Mouse (Mus musculus) CH12.LX (cell line): ENCODE results near the gene Cers5. TPM values are rescaled to one million over a fixed set of nuclear protein-coding genes. Genes with fewer than 3 reads are reported as not detected.

Experiments
- DNase-seq: peaks from one replicate; pipeline ENCODE4 v3.0.0-alpha.2; 2013; ENCODE audit errors: extremely low read depth
- H3K27ac ChIP-seq: 2 replicates; pipeline ENCODE4 v1.5.1; 2012; ENCODE audit warnings: low read depth, mild to moderate bottlenecking, control low read depth, moderate library complexity; ENCODE audit not compliant: insufficient read depth
- H3K27me3 ChIP-seq: replicated peaks from 2 replicates; pipeline ENCODE3; 2012; ENCODE audit warnings: inconsistent platforms
- H3K36me3 ChIP-seq, 2 experiments: replicated peaks in 1 of 2; 2 replicates each; pipeline versions ENCODE3 to v1.6.1; 2012; ENCODE audit warnings: inconsistent platforms in 1 of 2, low read length in 1 of 2, mild to moderate bottlenecking in 1 of 2, mixed read lengths in 1 of 2, moderate library complexity in 1 of 2; ENCODE audit not compliant: control insufficient read depth in 1 of 2, insufficient read depth in 1 of 2
- H3K4me1 ChIP-seq, 2 experiments: 2 replicates each; pipeline ENCODE4 v1.6.1; 2012; ENCODE audit warnings: inconsistent platforms in 1 of 2, moderate library complexity in 1 of 2; ENCODE audit not compliant: insufficient read depth in 2 of 2, control insufficient read depth in 1 of 2
- H3K4me2 ChIP-seq: 2 replicates; pipeline ENCODE4 v1.6.1; 2012; ENCODE audit warnings: low read depth, mild to moderate bottlenecking, control low read depth; ENCODE audit not compliant: poor library complexity, insufficient read depth, severe bottlenecking
- H3K4me3 ChIP-seq, 3 experiments: fragments of 150-350 bp in 1 of 3; sonication (generic) in 1 of 3; replicated peaks in 1 of 3; 2 replicates each; pipeline versions ENCODE3 to v1.5.1; 2011 to 2012; ENCODE audit warnings: low read depth in 2 of 3, low read length in 2 of 3, mild to moderate bottlenecking in 2 of 3, moderate library complexity in 2 of 3, control low read depth in 1 of 3, improper control_type of control experiment in 1 of 3, inconsistent platforms in 1 of 3, mixed read lengths in 1 of 3; ENCODE audit not compliant: poor library complexity in 1 of 3
- H3K79me2 ChIP-seq: replicated peaks from 2 replicates; pipeline ENCODE4 v1.6.1; 2012; ENCODE audit warnings: mild to moderate bottlenecking, moderate library complexity; ENCODE audit not compliant: control insufficient read depth, poor library complexity, insufficient read depth, severe bottlenecking; ENCODE audit errors: extremely low read depth
- H3K9ac ChIP-seq: 2 replicates; pipeline ENCODE4 v1.6.1; 2012; ENCODE audit warnings: low read depth, mild to moderate bottlenecking, control low read depth, moderate library complexity; ENCODE audit not compliant: insufficient read depth
- H3K9me3 ChIP-seq: replicated peaks from 2 replicates; pipeline ENCODE3; 2012; ENCODE audit warnings: low read length, inconsistent platforms, mixed read lengths
- CHD1 ChIP-seq: IDR thresholded peaks from 2 replicates; pipeline ENCODE4 v1.6.1; 2012; ENCODE audit warnings: low read depth, low read length, improper control_type of control experiment, inconsistent platforms
- ELF1 ChIP-seq: IDR thresholded peaks from 2 replicates; pipeline ENCODE4 v1.6.1; 2014; ENCODE audit warnings: low read depth, mild to moderate bottlenecking, inconsistent platforms, low read length, improper control_type of control experiment
- EP300 ChIP-seq: IDR thresholded peaks from 2 replicates; pipeline ENCODE4 v1.6.1; 2011; ENCODE audit warnings: low read length, improper control_type of control experiment
- ETS1 ChIP-seq: conservative IDR thresholded peaks from 2 replicates; pipeline ENCODE4 v1.6.1; 2012; ENCODE audit warnings: low read depth, mild to moderate bottlenecking, inconsistent platforms, low read length, improper control_type of control experiment, moderate library complexity
- GABPA ChIP-seq: IDR thresholded peaks from 2 replicates; pipeline ENCODE4 v1.6.1; 2012; ENCODE audit warnings: low read depth, low read length, improper control_type of control experiment, inconsistent platforms; ENCODE audit not compliant: insufficient replicate concordance
- IRF4 ChIP-seq: IDR thresholded peaks from 2 replicates; pipeline ENCODE4 v1.6.1; 2014; ENCODE audit warnings: low read depth, mild to moderate bottlenecking, inconsistent platforms, low read length, improper control_type of control experiment
- MAFK ChIP-seq: IDR thresholded peaks from 2 replicates; pipeline ENCODE4 v1.6.1; 2011; ENCODE audit warnings: low read length, improper control_type of control experiment; ENCODE audit not compliant: insufficient replicate concordance
- MEF2A ChIP-seq: IDR thresholded peaks from 2 replicates; pipeline ENCODE4 v1.6.1; 2014; ENCODE audit warnings: low read depth, mild to moderate bottlenecking, inconsistent platforms, low read length, improper control_type of control experiment, borderline replicate concordance
- MXI1 ChIP-seq: IDR thresholded peaks from 2 replicates; pipeline ENCODE4 v1.6.1; 2011; ENCODE audit warnings: mild to moderate bottlenecking, low read depth, low read length, improper control_type of control experiment
- NELFE ChIP-seq: IDR thresholded peaks from 2 replicates; pipeline ENCODE4 v1.6.1; 2011; ENCODE audit warnings: low read depth, low read length, improper control_type of control experiment
- NRF1 ChIP-seq: IDR thresholded peaks from 2 replicates; pipeline ENCODE4 v1.6.1; 2014; ENCODE audit warnings: low read depth, mild to moderate bottlenecking, inconsistent platforms, low read length, improper control_type of control experiment, moderate library complexity
- PAX5 ChIP-seq: IDR thresholded peaks from 2 replicates; pipeline ENCODE4 v1.6.1; 2012; ENCODE audit warnings: low read length, inconsistent platforms, mixed read lengths
- POLR2AphosphoS2 ChIP-seq: IDR thresholded peaks from 2 replicates; pipeline ENCODE4 v1.6.1; 2011; ENCODE audit warnings: low read depth, low read length, improper control_type of control experiment
- RCOR1 ChIP-seq: conservative IDR thresholded peaks from 2 replicates; pipeline ENCODE4 v1.6.1; 2012; ENCODE audit warnings: low read depth, mild to moderate bottlenecking, inconsistent platforms, low read length, improper control_type of control experiment
- UBTF ChIP-seq: IDR thresholded peaks from 2 replicates; pipeline ENCODE4 v1.6.1; 2012; ENCODE audit warnings: low read depth, mild to moderate bottlenecking, inconsistent platforms, low read length, improper control_type of control experiment, moderate library complexity
- USF2 ChIP-seq: conservative IDR thresholded peaks from 2 replicates; pipeline ENCODE4 v1.6.1; 2011; ENCODE audit warnings: low read depth, low read length, improper control_type of control experiment
- ZC3H11A ChIP-seq: IDR thresholded peaks from 2 replicates; pipeline ENCODE4 v1.6.1; 2012; ENCODE audit warnings: low read depth, mild to moderate bottlenecking, inconsistent platforms, low read length, improper control_type of control experiment
- ZKSCAN1 ChIP-seq: IDR thresholded peaks from 2 replicates; pipeline ENCODE4 v1.6.1; 2012; ENCODE audit warnings: low read depth, inconsistent platforms, low read length, improper control_type of control experiment, borderline replicate concordance
- ZNF384 ChIP-seq: IDR thresholded peaks from 2 replicates; pipeline ENCODE4 v1.6.1; 2012; ENCODE audit warnings: low read depth, low read length, improper control_type of control experiment, inconsistent platforms
- dilution Hi-C: fragments of 300-500 bp; cut with MboI; formaldehyde crosslinking; loops from 2 replicates; pipeline ENCODE4 v1.14.3; 2020; ENCODE audit warnings: low sequenced_read_pairs; ENCODE audit not compliant: extremely low pct_unique_long_range_greater_than_20kb, extremely low pct_ligation_motif_present
- in situ Hi-C: fragments of 300-500 bp; cut with MboI; formaldehyde crosslinking; loops from 3 replicates; pipeline ENCODE4 v1.14.3; 2019; ENCODE audit warnings: low sequenced_read_pairs, low pct_ligation_motif_present, low pct_unique_long_range_greater_than_20kb, mixed read lengths
- polyA plus RNA-seq: library from polyadenylated mRNA; unstranded; fragments of >175 nt; gene quantifications from 2 replicates; pipeline ENCODE4 v1.2.1, GENCODE M21; 2012; ENCODE audit warnings: low read depth; ENCODE audit not compliant: insufficient read length
- total RNA-seq, 2 experiments: library from RNA; depleted of rRNA; stranded (reverse); fragments of 300-350 nt in 1 of 2; fragments of >200 nt in 1 of 2; gene quantifications; 2 replicates each; pipeline ENCODE4 v1.2.3; 2012 to 2014

Cers5 gene
- total and polyA plus RNA-seq, 3 experiments = 45.0 to 149 (median 94.3) TPM

DNA sequence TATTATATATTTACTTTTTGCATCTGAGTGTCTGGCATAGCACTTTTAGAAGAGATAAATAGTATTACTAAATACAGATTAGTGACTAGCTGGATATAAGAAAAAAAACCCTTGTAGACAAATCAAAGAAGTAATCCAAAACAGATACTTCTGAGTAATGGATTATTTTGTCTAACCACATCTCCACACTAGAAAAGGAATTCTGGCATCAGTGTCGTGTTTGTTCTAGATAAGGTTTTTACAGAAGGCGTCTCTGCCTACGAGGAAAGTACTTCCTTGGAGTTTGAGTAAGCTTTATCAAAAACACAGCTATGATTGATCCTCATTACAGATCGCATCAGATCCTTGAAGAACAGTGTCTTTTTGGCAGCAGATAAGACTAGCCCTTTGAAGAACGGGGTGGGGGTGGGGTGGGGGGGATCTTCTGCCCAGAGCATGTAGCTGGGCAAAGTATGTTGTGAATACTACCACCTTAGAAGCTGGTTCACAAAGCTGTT, 1.6 kb downstream of the Cers5 start:
- H3K27ac ChIP-seq = no peak overlapping the region
- H3K4me2 ChIP-seq = peak overlapping the region; percentile 85
- H3K9me3 ChIP-seq = peaks cover 1% of the 10 kb centered on the region
- no peak for DNase-seq
- H3K79me2 ChIP-seq = peaks cover 31% of the 10 kb centered on the region
- H3K4me1 ChIP-seq = peaks cover 3 to 60% of the 10 kb centered on the region in 2 experiments; a peak in 3 of 4 replicates
- peak overlapping the region; percentile 84 for H3K9ac ChIP-seq
- peak overlapping the region; percentile 75 to 94 (median 88) for H3K4me3 ChIP-seq
- peaks cover 4 to 24% of the 10 kb centered on the region in 2 experiments for H3K36me3 ChIP-seq
- in situ Hi-C loops (loop anchor here (5.0 kb wide), 1 partner anchor 44 kb away; the partner anchor contains the start of gene Cox14), dilution Hi-C loops (no loop called here)
- H3K27me3 ChIP-seq = no peaks in the 10 kb centered on the region
- no peak for TF ChIP-seq IRF4
- no peak for TF ChIP-seq GABPA
- no peak for TF ChIP-seq ZKSCAN1
- no peak for TF ChIP-seq EP300
- no peak for TF ChIP-seq ETS1
- no peak for TF ChIP-seq MAFK
- no peak for TF ChIP-seq USF2
- no peak for TF ChIP-seq MEF2A
- TF ChIP-seq NRF1 = no peak
- TF ChIP-seq POLR2AphosphoS2 = no peak
- TF ChIP-seq ZC3H11A = no peak
- TF ChIP-seq MXI1 = no peak; the same call in 1 of the 2 replicates

DNA sequence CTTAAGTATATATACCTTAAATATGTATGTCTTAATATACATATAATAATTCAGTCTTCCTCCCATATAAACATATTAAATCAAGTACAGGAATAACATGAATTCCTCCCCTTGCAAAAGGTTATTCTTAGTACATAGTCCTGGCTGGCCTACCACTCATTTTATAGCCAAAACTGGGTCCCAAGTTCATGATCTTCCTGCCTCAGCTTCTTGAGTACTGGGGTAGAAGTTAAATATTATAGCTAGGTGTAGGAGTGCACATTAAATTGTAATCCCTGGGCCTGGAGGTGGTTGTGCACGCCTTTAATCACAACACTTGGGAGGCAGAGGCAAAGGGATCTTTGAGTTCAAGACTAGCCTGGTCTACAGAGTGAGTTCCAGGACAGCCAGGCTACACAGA, 3.9 kb downstream of the Cers5 start:
- Histone ChIP-seq H3K79me2 (peaks cover 32% of the 10 kb centered on the region), H3K4me3 (no peak overlapping the region), H3K4me1 (peaks cover 3 to 44% of the 10 kb centered on the region in 2 experiments; a peak in 3 of 4 replicates), H3K27me3 (no peaks in the 10 kb centered on the region), H3K27ac (no peak overlapping the region), H3K36me3 (peaks cover 13 to 44% of the 10 kb centered on the region in 2 experiments), H3K4me2 (no peak overlapping the region), H3K9ac (no peak overlapping the region), H3K9me3 (peaks cover 7% of the 10 kb centered on the region)
- DNase-seq = no peak
- in situ Hi-C loops = no loop called here
- TF ChIP-seq NELFE = no peak
- TF ChIP-seq UBTF = no peak
- TF ChIP-seq RCOR1 = no peak
- no peak for TF ChIP-seq ZNF384
- no peak for TF ChIP-seq ELF1
- TF ChIP-seq CHD1 = no peak
- no peak for TF ChIP-seq PAX5
- TF ChIP-seq MAFK = no peak
- TF ChIP-seq MXI1 = no peak
- dilution Hi-C loops = no loop called here
